Mouse (Mus musculus): ENCODE measurements around the gene Cnnm2.
"Not testable (repeated sequence)": the region's sequence is repeated elsewhere in the genome, so short reads cannot be mapped to it uniquely, and the experiment has no call there.

Gene Cnnm2

DNA sequence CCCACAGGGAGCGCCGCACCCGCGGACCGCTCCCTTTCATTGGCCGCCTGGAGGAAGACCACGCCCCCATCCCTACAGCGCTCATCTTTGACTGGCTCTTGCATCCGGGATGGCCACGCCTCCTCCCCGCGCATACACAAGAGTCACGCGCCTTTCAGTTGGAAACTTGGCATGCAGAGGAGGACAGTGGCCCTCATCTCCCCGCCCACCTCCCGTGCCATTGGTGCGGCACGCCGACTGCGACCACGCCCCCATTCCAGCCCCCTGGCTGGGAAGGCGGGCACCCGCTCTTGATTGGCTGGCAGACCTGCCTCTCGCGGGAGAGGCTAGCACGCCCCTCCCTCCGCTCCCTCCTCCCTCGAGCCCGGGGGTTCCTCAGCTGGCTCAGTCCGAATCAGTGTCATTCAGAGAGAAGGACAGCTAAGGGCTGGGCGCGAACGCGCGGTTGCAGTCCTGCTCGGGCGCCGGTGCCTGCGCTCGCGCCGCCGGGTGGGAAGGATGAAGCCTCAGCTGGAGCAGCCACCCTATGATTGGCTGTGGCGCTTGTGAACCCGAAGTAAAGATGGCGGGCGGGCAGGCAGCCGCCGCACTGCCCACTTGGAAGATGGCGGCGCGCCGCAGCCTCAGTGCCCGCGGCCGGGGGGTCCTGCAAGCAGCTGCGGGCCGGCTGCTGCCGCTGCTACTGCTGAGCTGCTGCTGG is at the start of gene Cnnm2:
Gene Cnnm2 (plus strand): TSS at position 350 of the 700 bp plus-strand sequence.
- DNase-seq (ENCODE audit: low read depth, low spot score) = peak; percentile 100

DNA sequence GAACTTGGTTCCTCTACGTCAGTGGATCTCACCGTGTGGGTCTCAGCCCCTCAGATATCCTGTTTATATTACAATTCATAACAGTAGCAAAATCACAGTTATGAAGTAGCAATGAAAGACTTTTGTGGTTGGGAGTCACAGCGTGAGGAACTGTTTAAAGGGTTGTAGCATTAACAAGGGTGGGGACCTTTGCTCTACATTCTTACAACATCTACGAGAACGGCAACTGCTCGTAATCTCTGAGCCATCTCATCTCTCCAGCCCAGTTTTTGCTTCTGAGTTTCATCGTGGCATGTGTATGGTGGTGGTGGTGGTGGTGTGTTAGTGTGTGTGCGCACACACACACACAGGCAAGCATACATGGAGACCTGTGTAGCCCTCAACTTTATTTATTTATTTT is 47.2 kb upstream of the Cnnm2 start:
- no peak for DNase-seq (ENCODE audit: low read depth, low spot score)

DNA sequence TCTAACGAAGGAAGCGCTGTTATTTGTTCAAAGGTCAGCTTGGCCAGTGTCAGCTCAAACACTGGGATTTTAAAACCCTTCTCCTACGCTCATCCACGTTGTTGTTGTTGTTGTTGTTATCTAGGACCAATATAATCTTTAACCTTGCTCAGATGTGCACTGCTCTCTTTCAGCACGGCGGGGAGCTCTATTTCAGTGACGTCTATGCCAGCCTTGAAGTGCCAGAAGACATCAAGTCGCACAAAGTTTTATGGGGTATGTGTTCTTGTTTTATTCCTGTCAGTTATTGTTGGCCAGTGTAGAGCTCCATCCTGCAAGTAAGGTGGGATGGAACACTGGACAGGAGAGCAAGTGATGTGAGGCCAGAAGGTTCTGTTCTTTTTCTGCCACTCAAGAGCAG is 46.4 kb upstream of the Cnnm2 start:
- no peak for DNase-seq (ENCODE audit: low read depth, low spot score)

DNA sequence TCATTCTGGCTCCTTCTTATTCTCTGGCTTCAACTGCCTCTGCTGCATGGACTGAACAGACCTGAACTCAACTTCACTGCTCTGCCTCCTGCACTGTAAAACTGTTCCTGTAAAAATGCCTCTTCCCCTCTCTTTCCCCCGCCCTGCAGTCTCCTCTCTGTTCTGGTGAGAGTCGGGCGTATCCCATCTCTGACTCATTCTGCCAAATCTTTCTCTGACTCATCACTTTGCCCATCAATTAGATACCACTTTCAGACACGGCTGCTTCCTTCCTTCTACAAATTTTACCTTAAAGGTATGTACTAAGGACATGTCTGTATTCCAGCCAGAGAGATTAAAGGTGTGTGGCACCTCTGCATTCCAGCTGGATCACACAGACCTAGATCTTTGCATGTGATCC is 43.2 kb upstream of the Cnnm2 start:
- DNase-seq (ENCODE audit: low read depth, low spot score) = no peak

DNA sequence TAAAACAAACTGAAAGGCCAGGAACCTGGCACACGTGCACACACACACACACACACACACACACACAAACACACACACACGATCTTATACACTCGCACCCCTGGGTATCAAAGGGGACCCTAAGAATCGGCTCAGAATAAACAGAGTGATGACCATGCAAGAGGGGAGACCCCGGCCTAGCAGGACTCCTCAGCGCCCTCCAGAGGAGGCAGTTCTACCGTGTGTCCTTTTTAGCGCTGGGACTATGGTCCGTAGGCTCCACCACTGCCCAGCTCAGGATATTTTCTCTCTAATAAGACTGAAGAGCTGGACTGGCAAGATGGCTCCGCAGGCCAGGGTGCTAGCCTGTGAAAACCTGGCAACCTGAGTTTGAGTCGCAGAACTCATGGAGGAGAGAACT is 37.0 kb upstream of the Cnnm2 start:
- DNase-seq (ENCODE audit: low read depth, low spot score) = no peak

DNA sequence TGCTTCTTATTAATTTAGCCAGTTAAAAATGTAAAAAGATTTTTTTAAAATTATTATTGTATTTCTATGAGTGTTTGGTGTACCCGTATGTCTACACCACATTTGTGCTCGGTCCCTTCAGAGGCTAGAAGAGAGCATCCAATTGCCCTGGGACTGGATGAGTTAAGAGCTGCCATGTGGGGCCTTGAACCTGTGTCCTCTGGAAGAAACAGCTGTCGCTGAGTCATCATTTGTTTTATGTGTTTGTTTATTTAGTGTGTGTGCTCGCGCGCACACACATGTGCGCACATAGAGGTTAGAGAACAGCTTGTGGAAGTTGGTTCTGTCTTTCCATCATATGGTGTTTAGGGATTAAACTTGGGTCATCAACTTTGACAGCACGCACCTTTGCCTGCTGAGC is 35.3 kb upstream of the Cnnm2 start:
- DNase-seq (ENCODE audit: low read depth, low spot score) = no peak

DNA sequence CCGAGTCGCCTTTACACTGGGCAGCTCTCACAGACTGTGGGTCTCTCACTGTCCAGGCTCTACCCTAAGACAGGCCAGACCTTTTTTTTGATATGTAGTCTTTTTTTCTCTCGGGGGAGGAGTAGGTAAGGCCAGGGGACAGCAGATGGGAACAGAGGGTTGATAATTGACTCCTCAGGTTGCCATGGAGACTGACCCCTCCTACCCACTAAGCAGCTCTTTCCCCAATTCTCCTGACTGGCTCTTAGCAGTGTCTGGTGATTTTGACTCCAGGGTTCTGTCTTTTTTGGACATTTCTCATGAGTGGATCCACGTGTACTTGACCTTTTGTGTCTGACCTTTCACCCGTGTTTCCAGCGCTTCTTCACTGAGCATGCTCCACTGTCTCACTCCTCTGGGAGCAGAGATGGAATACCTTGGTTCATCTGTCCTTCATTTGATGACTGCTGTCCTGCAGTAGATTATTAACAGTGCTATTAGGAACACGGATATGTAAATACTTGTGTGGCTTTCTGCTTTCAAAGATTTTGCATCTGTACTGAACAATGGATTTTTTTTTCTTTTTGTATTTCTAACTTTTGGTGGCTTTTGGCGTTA is 34.2 kb upstream of the Cnnm2 start:
- DNase-seq (ENCODE audit: low read depth, low spot score) = no peak

DNA sequence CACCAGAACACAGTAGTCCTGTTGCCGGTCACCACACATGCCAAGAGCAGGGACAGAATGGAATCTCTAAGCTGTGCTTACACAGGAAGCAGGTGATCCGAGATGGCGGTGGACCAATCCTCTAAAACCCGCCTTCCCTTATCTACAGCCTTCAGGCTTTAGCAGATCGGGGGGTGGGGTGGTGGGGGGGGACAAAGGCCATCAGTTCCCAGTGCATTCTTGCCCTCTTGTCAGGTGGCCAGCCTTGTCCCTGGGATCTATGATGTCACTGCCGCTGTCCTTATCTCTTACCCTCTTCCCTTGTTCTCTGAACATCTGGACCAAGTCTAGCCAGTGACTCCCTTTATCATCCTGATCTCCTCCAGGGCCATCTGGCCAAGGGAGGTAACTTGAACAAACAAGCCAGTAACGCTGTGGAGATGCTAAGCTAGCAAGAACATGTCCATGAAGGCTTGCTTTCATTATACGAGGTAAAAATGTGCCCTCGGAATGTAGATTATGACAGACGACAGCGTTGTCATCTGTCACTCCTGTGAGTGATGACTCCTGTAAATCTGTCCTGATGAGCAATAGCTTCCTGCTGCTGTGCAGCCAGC is 33.4 kb upstream of the Cnnm2 start:
- no peak for DNase-seq (ENCODE audit: low read depth, low spot score)

DNA sequence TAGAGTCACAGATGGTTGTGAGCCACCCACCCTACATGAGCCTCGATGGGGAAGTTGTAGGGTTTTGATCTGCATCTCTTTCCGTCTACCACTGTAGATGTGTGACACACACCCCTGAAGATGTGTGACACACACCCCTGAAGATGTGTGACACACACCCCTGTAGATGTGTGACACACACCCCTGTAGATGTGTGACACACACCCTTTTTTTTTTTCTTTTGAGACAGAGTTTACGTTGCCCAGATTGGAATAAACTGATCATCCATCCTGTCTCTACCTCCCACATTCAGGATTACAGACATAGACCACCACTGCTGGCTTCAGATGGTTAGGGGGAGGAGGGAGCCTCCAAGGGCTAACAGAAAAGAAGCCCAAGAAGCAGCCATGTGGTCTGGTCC is 32.5 kb upstream of the Cnnm2 start:
- no peak for DNase-seq (ENCODE audit: low read depth, low spot score)

DNA sequence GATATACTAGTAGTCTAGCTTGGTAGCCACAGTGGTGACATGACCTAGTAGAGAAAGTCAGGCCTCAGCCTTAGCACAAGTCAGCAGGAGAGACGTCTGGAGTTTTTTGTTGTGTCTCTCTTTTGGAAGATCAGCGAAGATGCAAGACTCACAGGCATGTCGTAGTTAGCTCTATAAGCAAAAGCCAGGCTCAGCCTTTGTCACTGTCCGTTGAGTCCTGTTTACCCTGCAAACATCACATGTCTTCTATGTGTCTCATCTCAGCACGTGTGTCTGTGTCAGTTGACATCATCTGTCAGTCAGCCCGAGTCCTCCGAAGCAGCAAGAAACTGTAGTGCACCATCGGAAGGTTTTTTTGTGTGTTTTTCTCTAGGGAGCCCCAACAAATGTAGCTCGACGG is 30.0 kb upstream of the Cnnm2 start:
- DNase-seq (ENCODE audit: low read depth, low spot score) = no peak

DNA sequence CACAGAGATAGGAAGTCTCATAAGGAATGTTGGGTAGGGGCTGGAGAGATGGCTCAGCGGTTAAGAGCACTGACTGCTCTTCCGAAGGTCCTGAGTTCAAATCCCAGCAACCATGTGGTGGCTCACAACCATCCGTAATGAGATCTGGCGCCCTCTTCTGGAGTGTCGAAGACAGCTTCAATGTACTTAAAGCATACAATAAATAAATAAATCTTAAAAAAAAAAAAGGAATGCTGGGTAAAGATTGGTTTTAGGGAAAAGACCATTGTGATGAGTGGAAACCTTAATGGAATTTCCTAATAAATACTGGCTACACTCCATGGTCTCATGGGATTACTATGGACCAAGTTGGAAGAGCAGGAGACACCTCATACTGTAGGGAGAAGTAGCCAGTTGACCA is 28.7 kb upstream of the Cnnm2 start:
- DNase-seq (ENCODE audit: low read depth, low spot score) = not testable (repeated sequence)

DNA sequence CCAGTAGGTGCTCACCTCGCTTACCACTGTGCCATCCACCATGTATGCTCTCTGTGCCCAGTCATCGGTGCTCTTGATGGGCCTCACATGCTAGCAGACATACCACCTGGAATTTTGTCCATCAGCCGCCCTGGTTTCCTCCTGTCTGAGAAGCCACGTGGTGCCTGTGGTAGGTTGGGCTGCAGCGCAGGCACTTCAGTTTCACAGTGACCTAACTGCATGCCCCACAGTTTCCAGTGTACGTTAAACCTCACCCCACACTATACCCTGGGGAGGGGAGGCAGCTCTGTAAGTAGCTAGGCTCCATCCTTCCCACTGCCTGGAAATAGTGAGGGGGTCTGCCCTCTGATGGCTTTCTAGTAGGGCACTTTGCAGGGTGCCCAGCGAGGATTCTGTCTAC is 27.8 kb upstream of the Cnnm2 start:
- no peak for DNase-seq (ENCODE audit: low read depth, low spot score)

DNA sequence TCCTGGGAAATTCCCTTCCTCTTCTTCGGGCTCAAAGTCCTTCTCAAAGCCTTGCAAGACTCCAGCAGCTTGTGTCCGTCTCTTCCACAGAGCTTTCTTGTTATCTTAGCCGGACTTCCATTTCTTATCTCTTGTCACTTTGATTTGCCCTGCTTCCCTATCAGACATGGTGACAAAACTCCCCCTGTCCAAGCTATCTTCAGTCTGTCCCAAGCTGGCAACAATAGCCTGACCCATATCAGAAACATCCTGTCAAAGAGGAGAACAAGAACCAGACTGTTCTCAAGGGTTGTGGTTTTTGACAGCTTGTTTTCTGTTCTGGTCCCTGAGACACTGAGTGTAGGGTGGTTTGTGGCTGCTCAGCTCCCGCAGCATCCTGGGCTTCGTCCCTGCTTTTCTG is 26.2 kb upstream of the Cnnm2 start:
- DNase-seq (ENCODE audit: low read depth, low spot score) = no peak

DNA sequence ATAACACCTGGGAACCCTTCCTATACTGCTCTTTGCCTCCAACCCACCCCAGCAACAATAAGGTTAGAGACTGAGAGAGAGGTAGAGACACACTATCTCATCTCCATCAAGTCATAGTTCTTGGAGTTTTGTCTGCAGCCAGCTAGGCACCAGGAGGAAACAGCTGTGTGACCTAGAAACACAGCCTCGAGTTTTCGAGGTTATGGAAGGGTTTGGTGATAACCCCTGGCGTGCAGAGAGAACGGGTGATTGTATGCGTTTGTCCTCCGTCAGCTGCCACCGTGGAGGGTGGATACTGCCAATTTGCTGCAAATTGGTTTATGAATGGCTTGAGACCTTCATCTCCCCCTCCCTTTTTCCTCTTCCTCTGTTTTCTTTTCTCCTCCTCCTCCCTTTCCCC is 24.3 kb upstream of the Cnnm2 start:
- no peak for DNase-seq (ENCODE audit: low read depth, low spot score)

DNA sequence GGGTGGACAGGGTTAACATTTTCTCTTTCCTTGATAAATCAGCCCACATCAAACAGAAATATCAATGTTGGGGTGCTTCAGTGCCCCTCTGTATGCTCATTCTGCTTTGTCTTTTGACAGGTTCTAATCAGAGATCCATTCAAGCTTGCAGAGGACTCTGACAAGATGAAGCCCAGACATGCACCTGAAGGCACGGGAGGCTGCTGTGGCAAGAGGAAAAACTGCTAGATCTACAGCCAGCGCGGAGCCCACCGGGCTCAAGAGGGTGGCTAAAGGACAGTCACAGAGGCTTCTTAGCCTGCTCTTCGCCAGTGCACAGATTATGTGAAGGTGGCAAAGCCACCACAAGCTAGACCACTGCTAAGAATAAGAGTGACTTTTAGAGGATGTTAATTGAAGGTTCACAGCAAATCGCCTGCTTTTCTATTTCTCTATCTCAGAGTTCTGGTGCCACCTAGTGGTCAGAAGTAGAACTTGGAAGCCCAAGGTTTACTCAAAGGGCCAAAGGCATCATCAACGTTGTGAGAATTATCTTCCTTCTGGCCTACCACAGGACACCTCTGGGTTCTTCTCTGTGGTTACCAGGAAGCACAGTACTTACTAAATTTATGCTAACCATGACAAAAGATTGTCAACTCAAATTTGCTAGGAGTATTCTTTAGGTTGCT is 20.9 kb upstream of the Cnnm2 start:
- peak; percentile 48 for DNase-seq (ENCODE audit: low read depth, low spot score)

DNA sequence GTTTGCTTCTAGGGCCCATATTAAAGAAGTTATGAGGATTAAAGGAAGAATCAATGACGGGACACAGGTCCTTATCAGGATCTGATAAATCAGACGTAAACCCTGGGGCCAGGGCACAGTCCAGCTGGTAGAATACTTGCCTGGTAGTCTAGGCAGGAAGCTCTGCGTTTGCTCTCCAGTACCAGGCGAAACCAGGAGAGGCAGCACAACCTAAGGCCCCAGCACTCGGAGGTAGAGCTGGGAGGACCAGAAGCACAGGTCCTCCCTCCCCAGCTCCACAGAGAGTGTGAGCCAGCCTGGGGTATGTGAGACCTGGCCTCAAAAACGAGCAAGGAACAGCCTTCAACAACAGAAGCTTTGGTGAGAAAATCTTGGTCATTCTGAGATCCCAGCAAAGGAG is 19.8 kb upstream of the Cnnm2 start:
- no peak for DNase-seq (ENCODE audit: low read depth, low spot score)

DNA sequence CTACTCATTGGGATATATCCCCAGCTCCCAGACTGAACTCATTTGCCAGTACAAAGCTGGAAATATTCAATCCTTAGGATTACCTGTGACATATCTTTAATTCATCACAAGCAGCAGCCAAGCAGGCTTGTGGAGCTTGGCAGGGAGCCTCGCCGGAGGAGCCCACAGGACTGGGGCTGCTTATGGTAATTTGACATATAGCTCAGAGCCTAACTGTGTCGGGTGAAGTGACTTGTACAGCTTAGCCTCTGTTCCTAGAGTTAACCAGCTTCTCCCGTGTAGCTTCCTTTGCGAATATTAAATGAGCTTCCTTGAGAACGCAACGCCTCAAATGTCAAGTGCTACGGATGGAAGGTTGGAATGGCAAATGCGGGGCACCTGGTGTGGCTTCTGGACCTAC is 16.7 kb upstream of the Cnnm2 start:
- no peak for DNase-seq (ENCODE audit: low read depth, low spot score)

DNA sequence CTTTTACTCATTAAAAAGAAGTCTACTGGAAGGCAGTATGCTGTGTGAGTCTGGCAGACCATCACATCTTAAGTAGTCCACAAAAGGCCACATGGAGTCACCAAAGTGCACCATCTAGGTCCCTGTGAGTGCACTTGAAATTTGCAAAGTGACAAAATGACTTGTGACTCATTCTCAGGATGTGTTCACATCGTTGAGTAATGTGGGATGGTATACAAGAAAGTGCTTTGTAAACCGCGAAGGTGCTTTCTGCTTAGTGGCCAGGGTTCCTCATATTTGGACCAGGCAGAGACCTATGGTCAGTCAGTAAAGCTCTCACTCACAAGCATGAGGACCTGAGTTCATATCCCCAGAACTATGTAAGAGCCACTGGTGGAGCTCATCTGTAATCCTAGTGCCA is 13.6 kb upstream of the Cnnm2 start:
- no peak for DNase-seq (ENCODE audit: low read depth, low spot score)

DNA sequence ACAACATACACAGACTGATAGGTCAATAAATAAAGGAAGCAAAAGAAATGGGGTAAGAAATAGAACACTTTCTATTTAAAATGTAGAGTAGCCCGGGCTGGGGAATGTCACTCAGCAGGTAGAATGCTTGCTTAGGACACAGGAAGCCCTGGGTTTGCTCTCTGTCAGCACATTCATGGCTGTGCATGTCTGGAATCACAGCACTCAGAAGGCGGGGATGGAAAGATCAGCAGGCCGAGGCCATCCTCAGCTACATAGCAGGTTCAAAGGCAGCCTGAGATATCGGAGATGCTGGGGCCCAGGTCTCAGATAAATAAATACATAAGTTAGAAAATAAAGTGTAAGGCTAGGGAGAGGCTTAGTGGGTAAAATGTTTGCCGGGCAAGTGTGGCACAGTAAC is 9.2 kb upstream of the Cnnm2 start:
- DNase-seq (ENCODE audit: low read depth, low spot score) = no peak

DNA sequence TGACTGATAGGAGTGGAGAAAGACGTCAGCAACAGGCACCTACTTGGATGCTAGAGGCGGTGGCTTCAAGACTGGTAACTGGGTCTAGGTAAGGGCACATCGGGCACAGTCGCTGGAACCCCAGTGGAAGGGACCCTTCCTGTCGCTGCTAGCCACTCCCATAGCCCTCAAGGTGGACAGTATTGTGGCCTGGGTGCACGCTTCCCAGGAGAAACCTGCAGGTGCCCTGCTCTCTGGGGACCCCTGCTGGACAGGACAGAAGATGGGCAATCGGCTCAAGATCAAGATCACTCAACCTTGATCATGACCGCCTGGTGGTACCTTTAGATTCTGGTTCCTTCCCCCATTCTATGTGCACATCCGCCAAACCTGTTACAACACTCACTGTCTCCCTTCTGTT is 6.3 kb upstream of the Cnnm2 start:
- no peak for DNase-seq (ENCODE audit: low read depth, low spot score)

DNA sequence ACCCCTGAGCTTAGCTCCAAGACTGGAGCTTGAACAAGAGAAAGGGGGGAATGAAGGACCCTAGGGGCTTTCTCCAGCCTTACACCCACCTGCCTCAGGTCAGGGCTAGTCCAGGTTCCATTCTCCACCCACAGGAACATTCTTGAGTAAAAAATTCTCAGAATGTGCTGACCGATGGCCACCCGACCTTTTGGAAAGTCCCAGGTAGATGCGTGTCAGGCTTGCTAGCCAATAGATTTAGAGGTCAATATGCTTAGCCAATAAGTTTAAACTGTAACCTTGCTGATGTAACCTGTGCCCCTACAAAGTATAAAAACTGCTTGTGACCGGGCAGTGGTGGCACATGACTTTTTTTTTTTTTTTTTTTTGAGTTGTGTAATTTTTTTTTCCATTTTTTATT is 5.2 kb upstream of the Cnnm2 start:
- DNase-seq (ENCODE audit: low read depth, low spot score) = no peak

DNA sequence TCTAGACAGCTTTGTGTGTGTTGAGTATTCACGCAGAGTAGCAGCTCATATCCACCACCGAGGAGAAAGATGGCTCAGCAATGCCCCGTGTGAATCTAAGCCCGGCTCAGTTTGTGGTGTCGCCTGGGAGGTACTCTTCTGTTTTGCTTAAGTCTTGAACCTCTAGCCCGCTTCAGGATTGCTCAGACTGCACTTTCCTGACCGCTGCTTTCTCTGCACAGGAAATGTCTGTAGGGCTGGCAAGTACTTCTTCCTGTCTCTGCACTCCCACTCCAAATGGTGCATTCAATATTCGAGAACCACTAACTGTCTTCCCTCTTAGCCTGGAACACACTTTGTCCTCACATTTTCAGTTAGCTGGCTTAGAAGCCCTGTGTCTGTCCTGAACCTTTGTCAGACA is 2.3 kb upstream of the Cnnm2 start:
- no peak for DNase-seq (ENCODE audit: low read depth, low spot score)

DNA sequence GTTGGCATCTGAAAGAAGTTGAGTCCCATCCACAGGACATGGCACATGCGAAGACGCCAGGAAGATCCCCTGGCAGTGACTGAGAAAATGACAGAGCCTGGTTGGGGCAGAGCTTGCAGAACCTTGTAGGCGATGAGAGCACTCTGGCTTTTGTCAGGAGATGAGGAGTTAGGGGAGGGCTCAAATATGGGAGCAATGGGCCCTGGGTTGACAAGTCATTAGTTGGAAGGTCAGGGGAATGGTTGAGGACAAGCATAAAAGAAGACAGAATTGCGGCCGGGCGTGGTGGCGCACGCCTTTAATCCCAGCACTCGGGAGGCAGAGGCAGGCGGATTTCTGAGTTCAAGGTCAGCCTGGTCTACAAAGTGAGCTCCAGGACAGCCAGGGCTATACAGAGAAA is 1.5 kb upstream of the Cnnm2 start:
- not testable (repeated sequence) for DNase-seq (ENCODE audit: low read depth, low spot score)
